Mouse (Mus musculus) embryonic fibroblast, embryonic 13.5 days (primary cell): ENCODE data around the gene Phlda2.

ENCODE experiments used
- CTCF ChIP-seq: IDR thresholded peaks from 2 replicates; pipeline ENCODE4 v1.5.1; 2011; ENCODE audit warnings: mild to moderate bottlenecking, control low read depth, low read length, moderate library complexity, borderline replicate concordance; ENCODE audit not compliant: insufficient read depth
- POLR2A ChIP-seq: IDR thresholded peaks from 2 replicates; pipeline ENCODE4 v1.6.1; 2011; ENCODE audit warnings: low read depth, mild to moderate bottlenecking, control low read depth, low read length, moderate library complexity

GRCm38 (mm10) chr7:143467714-143468113 lies 35.2 kb downstream of the Phlda2 start:
- TF ChIP-seq POLR2A (no peak), CTCF (no peak)
